Mouse (Mus musculus) kidney, postnatal 0 days (tissue): Measurements from ENCODE around the gene Rnpepl1. TPM values are rescaled to one million over a fixed set of nuclear protein-coding genes. Genes with fewer than 3 reads are reported as not detected.
A peak's percentile ranks its signal among the peaks of the same experiment; 100 is the strongest.

ENCODE experiments used
- ATAC-seq: fragments of 200-750 bp; cut with Nextera tagmentation; replicated peaks from 2 replicates; pipeline ENCODE4 v1.8.0; 2017; ENCODE audit warnings: low read depth, moderate number of reproducible peaks, moderate TSS enrichment, moderate library complexity; ENCODE audit not compliant: low FRiP score
- DNase-seq: peaks from one replicate; pipeline ENCODE4 v3.0.0-alpha.2; 2016; ENCODE audit warnings: low spot score
- H3K27ac ChIP-seq: fragments of 300-500 bp; sonication (generic); 2 replicates; pipeline ENCODE4 v1.5.1; 2014; ENCODE audit warnings: mild to moderate bottlenecking
- H3K27me3 ChIP-seq: fragments of 300-500 bp; sonication (generic); 2 replicates; pipeline ENCODE4 v1.6.1; 2014; ENCODE audit warnings: low read length, mixed read lengths; ENCODE audit not compliant: insufficient read depth
- H3K36me3 ChIP-seq: fragments of 300-500 bp; sonication (generic); 2 replicates; pipeline ENCODE4 v1.6.1; 2014; ENCODE audit warnings: low read length, mixed read lengths; ENCODE audit not compliant: insufficient read depth
- H3K4me1 ChIP-seq: fragments of 300-500 bp; sonication (generic); replicated peaks from 2 replicates; pipeline ENCODE4 v1.6.1; 2014; ENCODE audit warnings: antibody characterized with exemption, low read length, mixed read lengths; ENCODE audit not compliant: insufficient read depth
- H3K4me2 ChIP-seq: fragments of 300-500 bp; sonication (generic); 2 replicates; pipeline ENCODE4 v1.6.1; 2014; ENCODE audit warnings: mild to moderate bottlenecking, low read length, moderate library complexity, mixed read lengths
- H3K4me3 ChIP-seq: fragments of 300-500 bp; sonication (generic); replicated peaks from 2 replicates; pipeline ENCODE4 v1.5.1; 2014; ENCODE audit warnings: low read depth, low read length
- H3K9ac ChIP-seq: fragments of 300-500 bp; sonication (generic); 2 replicates; pipeline ENCODE4 v1.6.1; 2014; ENCODE audit warnings: low read depth, low read length
- H3K9me3 ChIP-seq: fragments of 300-500 bp; sonication (generic); replicated peaks from 2 replicates; pipeline ENCODE4 v1.6.1; 2016; ENCODE audit warnings: low read length, inconsistent platforms, mixed read lengths
- CTCF ChIP-seq: IDR thresholded peaks from 2 replicates; pipeline ENCODE4 v1.5.1; 2016; ENCODE audit warnings: antibody characterized with exemption, low read depth, mild to moderate bottlenecking, moderate library complexity
- WGBS: fragments of 180-500 bp; shearing (Covaris S2); extraction: QIAGEN DNeasy Blood & Tissue Kit; methylation state at CpG from one replicate; pipeline ENCODE4 v1.1.7; 2014; 5-methylcytosine and 5-hydroxymethylcytosine counted together
- polyA plus RNA-seq: library from polyadenylated mRNA; unstranded; fragments of >200 nt; fragmentation: Nextera tagmentation; extraction: Ambion mirVana; gene quantifications from 2 replicates; pipeline ENCODE4 v1.2.1, GENCODE M21; 2015

Gene Rnpepl1
- polyA plus RNA-seq, 1 experiment from 2014 or later = 39.4 TPM

DNA sequence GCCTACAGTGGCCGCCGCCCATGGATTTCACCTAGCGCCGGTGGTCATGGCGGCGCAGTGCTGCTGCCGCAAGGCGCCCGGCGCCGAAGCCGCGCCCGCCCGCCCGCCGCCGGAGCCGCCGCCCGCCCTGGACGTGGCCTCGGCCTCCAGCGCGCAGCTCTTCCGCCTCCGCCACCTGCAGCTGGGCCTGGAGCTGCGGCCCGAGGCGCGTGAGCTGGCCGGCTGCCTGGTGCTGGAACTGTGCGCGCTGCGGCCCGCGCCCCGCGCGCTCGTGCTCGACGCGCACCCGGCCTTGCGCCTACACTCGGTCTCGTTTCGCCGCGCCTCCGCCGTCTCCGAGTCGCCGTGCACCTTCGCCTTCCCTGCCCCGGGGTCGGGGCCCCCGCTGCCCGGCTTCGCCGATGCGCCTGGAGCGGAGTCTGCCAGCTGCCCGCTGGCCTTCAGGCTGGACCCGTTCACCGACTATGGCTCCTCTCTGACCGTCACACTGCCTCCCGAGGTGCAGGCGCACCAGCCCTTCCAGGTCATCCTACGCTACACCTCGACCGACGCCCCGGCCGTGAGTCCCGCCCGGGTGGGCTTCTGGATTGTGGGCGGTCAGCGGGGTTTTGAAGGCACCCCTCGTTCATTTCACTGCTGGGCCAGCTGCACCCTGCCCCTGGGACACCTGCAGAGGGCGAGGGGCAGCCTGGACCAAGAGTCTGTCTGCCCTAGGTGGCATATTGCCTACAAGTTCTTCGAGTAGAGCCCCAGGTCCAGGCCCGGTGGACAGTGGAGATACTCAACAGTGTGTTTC lies 540 bp downstream of the Rnpepl1 start:
- H3K4me2 ChIP-seq = peak overlapping the region; percentile 95
- H3K9me3 ChIP-seq = no peaks in the 10 kb centered on the region
- DNase-seq (peak; percentile 69), ATAC-seq (peak; percentile 14; the same call in 1 of the 2 replicates)
- TF ChIP-seq CTCF = no peak
- 1% methylated on average over 48 of the region's 85 CpGs for WGBS
- peak overlapping the region; percentile 89 for H3K9ac ChIP-seq
- no peaks in the 10 kb centered on the region for H3K27me3 ChIP-seq
- H3K27ac ChIP-seq = peak overlapping the region; percentile 94
- peaks cover 18% of the 10 kb centered on the region for H3K36me3 ChIP-seq
- H3K4me3 ChIP-seq = peak overlapping the region; percentile 76
- peaks cover 21% of the 10 kb centered on the region for H3K4me1 ChIP-seq

GRCm38 (mm10) chr1:92911721-92912138 lies 1.1 kb downstream of the Rnpepl1 start:
- H3K27me3 ChIP-seq = no peaks in the 10 kb centered on the region
- peak overlapping the region; percentile 94 for H3K27ac ChIP-seq
- H3K4me1 ChIP-seq = peaks cover 21% of the 10 kb centered on the region
- TF ChIP-seq CTCF = no peak
- H3K36me3 ChIP-seq = peaks cover 24% of the 10 kb centered on the region
- WGBS = 34% methylated on average over 8 of the region's 8 CpGs
- no peak for ATAC-seq
- H3K9me3 ChIP-seq = no peaks in the 10 kb centered on the region
- DNase-seq = no peak
- peak overlapping the region; percentile 76 for H3K4me3 ChIP-seq
- peak overlapping the region; percentile 89 for H3K9ac ChIP-seq
- peak overlapping the region; percentile 95 for H3K4me2 ChIP-seq

GRCm38 (mm10) chr1:92912286-92912685 lies 1.7 kb downstream of the Rnpepl1 start:
- DNase-seq = peak; percentile 46
- peak overlapping the region; percentile 95 for H3K4me2 ChIP-seq
- H3K36me3 ChIP-seq = peaks cover 28% of the 10 kb centered on the region
- WGBS = 57% methylated on average over 1 of the region's 1 CpGs
- H3K9me3 ChIP-seq = no peaks in the 10 kb centered on the region
- H3K9ac ChIP-seq = peak overlapping the region; percentile 89; the same call in 1 of the 2 replicates
- H3K4me3 ChIP-seq = peak overlapping the region; percentile 76
- ATAC-seq = no peak
- H3K27ac ChIP-seq = peak overlapping the region; percentile 94; the same call in 1 of the 2 replicates
- peaks cover 21% of the 10 kb centered on the region for H3K4me1 ChIP-seq
- H3K27me3 ChIP-seq = no peaks in the 10 kb centered on the region
- TF ChIP-seq CTCF = peak; percentile 53

DNA sequence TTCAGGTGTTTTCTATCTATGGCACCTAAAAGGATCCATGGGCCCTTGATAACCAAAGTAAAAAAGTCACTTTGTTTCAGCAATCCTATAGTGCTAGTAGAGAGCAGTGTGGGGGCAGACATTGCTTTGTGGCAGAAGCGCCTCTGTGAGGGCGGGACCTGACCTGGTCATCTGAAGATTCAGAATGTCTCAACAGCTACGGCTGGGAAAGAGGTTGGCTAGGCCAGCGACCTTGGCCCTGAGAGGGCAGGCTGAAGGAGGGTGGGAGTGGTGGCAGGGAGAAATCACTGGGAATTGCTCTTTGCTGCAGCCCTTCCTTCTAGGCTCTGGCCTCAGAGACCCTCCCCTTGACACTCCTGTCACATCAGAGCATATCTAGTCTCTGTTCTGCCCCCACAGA lies 3.7 kb downstream of the Rnpepl1 start:
- H3K4me1 ChIP-seq = peaks cover 15% of the 10 kb centered on the region
- H3K27me3 ChIP-seq = no peaks in the 10 kb centered on the region
- H3K36me3 ChIP-seq = peaks cover 47% of the 10 kb centered on the region
- H3K9me3 ChIP-seq = no peaks in the 10 kb centered on the region
- no peak overlapping the region for H3K9ac ChIP-seq
- no peak for ATAC-seq
- no peak for DNase-seq
- no peak overlapping the region for H3K27ac ChIP-seq
- WGBS = 63% methylated on average over 4 of the region's 4 CpGs
- no peak overlapping the region for H3K4me2 ChIP-seq
- no peak for TF ChIP-seq CTCF
- H3K4me3 ChIP-seq = no peak overlapping the region

DNA sequence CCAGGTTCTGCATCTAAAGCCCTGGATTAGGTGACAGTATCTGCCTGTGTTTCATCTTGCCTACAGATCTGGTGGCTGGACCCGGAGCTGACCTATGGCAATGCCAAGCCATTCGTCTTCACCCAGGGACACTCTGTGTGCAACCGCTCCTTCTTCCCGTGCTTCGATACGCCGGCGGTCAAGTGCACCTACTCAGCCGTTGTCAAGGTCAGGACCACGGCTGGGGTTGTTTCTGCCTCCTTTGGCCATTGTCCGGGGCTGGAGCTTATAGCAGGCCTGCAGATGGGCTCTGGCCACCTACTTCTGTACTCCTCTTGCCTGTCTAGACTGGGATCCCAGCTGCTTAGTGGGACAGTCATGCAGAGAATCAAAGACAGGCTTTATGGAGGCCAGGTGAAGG lies 4.4 kb downstream of the Rnpepl1 start:
- no peaks in the 10 kb centered on the region for H3K9me3 ChIP-seq
- TF ChIP-seq CTCF = no peak
- peaks cover 9% of the 10 kb centered on the region for H3K4me1 ChIP-seq
- H3K9ac ChIP-seq = no peak overlapping the region
- DNase-seq (no peak), ATAC-seq (no peak)
- no peak overlapping the region for H3K4me3 ChIP-seq
- 88% methylated on average over 11 of the region's 11 CpGs for WGBS
- no peak overlapping the region for H3K27ac ChIP-seq
- no peak overlapping the region for H3K4me2 ChIP-seq
- H3K36me3 ChIP-seq = peaks cover 55% of the 10 kb centered on the region
- no peaks in the 10 kb centered on the region for H3K27me3 ChIP-seq

GRCm38 (mm10) chr1:92916725-92917124 lies 6.1 kb downstream of the Rnpepl1 start:
- Histone ChIP-seq H3K9ac (no peak overlapping the region), H3K4me2 (no peak overlapping the region), H3K4me1 (peaks cover 7% of the 10 kb centered on the region), H3K9me3 (no peaks in the 10 kb centered on the region), H3K36me3 (peaks cover 62% of the 10 kb centered on the region), H3K27ac (no peak overlapping the region), H3K4me3 (no peak overlapping the region), H3K27me3 (no peaks in the 10 kb centered on the region)
- no peak for DNase-seq
- no peak for ATAC-seq
- no peak for TF ChIP-seq CTCF
- WGBS = 91% methylated on average over 9 of the region's 9 CpGs
